Mouse (Mus musculus): Measurements from ENCODE around the gene Glg1.
"Not testable (repeated sequence)": the region's sequence is repeated elsewhere in the genome, so short reads cannot be mapped to it uniquely, and the experiment has no call there.

Glg1 gene

DNA sequence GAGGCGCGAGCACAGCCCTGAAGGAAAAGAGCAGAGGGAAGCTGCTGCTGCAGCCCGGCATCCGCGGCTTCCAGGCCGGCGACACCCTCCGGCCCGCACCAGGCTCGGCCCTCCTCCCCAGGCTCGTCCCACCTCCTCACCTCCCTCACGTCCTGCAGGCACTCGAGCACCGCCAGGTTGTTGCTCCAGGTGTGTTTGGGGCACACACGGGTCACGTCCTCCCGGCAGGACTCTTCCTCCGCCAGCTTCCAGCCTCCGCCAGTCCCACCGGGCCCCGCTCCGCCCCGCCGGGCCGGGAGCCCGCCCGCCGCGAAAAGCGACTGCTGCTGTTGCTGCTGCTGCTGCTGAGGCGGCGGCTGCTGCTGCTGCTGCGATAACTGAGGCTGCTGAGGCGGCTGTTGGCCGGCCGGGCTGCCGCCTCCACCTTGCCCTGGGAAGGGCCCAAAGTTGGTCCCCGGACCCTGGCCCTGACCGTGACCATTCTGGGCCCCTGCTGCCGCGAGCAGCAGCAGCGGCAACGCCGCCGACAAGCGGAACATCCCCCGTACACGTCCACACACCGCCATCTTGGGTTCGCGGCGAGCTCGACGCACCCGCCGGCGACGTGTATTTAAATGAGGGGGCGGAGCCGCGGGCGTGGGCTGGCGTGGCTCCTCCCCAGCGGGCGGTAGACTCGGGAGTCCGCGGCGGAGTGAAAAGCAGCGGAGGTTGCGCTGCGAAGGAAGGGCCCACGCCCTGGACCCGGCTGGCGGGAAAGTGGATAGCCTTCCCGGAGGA lies at the start of gene Glg1:
TSS of gene Glg1 (minus strand) at position 586 of the 777 bp plus-strand sequence.
- DNase-seq (ENCODE audit: low spot score in 2 of 2): peak; percentile 93 to 95

- DNase-seq (ENCODE audit: low spot score in 2 of 2): no peak
Observed at GRCm38 (mm10) chr8:111305031-111305730, 46.2 kb upstream of the Glg1 start.

- DNase-seq (ENCODE audit: low spot score in 2 of 2): no peak
Observed at GRCm38 (mm10) chr8:111304359-111304758, 45.3 kb upstream of the Glg1 start.

DNA sequence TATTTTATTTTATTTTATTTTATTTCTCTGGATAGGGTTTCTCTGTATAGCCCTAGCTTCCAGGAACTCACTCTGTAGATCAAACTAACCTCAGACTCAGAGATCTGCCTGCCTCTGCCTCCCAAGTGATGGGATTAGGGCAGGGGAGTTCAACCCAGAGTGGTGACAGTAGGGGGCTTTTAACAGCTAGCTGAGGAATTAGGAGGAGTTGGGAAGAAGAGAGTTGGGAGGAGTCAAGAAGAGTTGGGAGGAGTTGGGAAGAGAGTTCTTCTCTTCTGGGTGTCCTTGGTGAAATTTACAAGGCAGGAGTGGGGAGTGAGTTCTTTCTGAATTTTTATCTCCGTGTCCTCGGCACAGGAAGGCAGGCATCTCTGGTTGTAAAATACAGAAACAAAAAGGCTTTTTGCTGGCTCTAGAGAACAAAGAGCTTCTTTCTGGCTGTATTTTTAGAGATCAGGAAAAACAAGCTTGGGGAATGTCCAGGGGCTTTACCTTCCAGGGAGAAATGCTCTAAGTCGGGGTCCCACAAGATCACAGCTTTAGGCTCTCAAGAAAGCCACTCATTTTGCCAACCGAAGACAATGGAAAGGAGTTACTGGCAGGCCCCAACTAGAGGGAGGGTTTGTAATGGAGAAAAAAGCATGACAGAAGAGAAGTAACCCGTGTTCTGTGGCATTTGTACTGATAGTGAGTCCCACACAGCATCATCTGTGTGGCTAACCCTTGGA lies 44.2 kb upstream of the Glg1 start:
- not testable (repeated sequence) for DNase-seq (ENCODE audit: low spot score in 2 of 2)

DNA sequence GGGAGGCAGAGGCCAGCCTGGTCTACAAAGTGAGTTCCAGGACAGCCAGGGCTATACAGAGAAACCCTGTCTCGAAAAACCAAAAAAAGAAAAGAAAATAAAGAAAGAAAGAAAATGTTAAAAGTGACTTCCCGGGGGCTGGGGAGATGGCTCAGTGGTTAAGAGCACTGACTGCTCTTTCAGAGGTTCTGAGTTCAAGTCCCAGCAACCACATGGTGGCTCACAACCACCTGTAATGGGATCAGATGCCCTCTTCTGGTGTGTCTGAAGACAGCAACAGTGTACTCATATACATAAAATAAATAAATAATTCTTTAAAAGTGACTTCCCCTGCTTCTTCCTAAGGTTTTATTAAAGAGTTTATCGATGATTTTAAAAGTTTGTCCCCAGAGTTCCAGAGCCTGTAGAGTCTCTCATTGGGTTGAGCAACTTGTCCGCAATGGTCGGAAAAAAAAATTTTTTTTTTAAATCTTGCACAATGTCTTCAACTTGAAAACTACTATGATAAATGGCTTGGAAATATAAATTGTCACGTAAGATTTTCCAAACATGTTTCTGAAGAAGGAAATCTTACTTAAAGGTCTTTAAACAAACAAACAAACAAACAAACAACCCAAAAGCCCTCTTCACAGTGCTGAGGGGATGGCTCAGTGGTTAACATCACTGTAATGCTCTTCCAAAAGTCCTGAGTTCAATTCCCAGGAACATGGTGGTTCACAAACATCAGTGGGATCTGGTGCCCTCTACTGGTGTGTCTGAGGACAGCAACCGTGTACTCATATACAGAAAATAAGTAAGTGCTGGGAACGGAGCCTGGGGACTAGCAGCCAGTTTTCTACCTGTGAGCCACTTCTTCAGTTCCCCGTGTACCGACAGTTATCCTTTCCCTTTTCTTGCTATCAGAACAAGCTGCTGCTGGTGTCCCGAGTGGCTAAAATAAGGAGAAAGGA lies 41.9 kb upstream of the Glg1 start:
- DNase-seq (ENCODE audit: low spot score in 2 of 2): no peak

DNA sequence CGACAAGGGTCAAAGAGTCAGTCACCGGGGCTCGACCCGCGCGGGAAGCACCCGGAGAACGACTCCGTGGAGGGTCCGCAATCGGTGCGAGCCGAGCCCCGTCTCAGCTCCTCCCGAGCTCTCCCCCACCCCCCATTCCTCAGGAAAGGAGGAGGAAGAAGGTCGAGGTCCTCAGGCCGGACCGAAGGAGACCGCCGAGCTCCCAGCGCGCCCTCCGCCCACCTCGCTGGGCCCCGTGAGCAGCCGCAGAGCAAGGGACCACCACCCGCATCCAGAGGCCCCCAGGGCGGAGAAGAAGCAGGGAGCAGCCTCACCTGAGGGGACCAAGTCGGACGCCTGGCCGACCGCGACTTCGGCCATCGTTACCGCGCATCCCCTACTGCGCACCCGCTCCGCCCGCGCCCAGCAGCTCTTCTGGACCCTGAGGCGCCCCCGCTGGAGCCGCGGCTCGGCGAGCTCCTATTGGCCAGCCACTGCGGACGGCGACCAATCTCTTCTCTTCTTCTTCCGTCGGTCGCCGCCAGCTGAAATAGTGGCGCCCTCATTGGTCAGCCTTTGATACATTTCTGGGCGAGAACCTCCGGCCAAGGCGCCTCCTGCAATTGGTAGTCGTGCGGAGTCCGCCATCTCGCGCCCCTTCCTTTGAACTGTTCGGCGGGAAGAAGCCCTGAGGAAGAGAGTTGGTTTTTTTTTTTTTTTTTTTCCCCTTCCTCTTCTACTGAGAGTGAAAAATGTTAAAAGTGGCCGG lies 41.0 kb upstream of the Glg1 start, which contains the start of gene Rfwd3:
TSS of gene Rfwd3 (minus strand) at position 402 of the 748 bp plus-strand sequence.
- DNase-seq (ENCODE audit: low spot score in 2 of 2): peak; percentile 86 to 97

- DNase-seq (ENCODE audit: low spot score in 2 of 2): peak; percentile 31 to 53
Observed at GRCm38 (mm10) chr8:111299363-111299820, 40.4 kb upstream of the Glg1 start.

- no peak for DNase-seq (ENCODE audit: low spot score in 2 of 2)
Observed at GRCm38 (mm10) chr8:111298011-111298410, 39.0 kb upstream of the Glg1 start.

DNA sequence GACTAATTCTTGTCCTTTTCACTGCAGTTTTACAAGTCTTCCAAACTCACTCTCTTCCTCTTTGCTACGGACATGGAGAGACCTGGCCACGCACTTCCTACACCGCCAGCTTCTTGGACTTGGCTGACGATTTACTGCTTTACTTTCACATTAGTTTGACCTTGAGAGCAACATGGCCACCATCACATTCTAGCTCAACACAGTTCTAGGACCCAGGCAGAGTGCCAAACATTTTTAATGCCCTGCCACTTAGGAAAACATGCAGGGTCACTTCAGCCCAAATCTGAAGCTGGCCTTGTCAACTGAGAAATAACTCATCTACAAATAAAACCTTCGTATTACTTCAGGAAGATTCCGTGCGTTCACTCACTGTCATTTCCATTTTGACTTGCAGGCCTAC lies 32.7 kb upstream of the Glg1 start:
- DNase-seq (ENCODE audit: low spot score in 2 of 2): no peak

DNA sequence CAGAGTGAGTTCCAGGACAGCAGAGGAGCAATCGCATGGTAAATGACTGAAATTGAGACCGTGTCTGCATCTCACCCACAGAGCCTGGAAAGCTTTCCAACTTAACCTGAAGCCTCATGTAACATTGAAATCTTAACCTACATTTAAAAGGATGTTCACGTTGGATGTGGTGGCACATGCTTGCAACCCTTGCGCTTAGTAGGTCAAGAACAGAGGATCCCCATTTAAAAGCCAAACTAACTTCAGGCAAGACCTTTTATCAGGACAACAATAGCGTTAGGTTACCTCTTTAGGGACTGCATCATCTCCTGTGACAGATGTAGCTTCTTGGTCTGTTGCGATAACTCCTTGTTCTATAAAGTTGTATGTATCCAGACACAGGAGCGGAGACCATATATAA lies 31.6 kb upstream of the Glg1 start:
- DNase-seq (ENCODE audit: low spot score in 2 of 2): no peak

GRCm38 (mm10) chr8:111285603-111286002 lies 26.6 kb upstream of the Glg1 start:
- no peak for DNase-seq (ENCODE audit: low spot score in 2 of 2)

DNA sequence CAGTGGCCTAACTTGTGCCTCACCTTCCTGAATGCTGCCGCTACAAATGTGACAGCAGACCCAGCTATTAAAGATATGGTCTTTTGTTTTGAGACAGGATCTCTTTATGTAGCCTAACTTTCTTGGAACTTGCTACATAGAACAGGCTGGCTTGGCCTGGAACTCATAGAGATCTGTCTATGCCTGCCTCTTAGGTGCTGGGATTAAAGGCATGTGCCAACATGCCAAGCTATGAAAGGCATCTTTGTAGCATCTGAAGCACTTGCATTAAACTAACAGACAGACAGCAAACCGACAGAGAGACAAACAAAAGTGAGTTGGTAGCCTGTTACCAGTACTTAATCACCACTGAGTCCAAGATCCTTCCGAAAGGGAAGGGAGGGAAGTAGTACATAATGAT lies 23.1 kb upstream of the Glg1 start:
- DNase-seq (ENCODE audit: low spot score in 2 of 2): no peak

GRCm38 (mm10) chr8:111268277-111268676 lies 9.3 kb upstream of the Glg1 start:
- DNase-seq (ENCODE audit: low spot score in 2 of 2): no peak

DNA sequence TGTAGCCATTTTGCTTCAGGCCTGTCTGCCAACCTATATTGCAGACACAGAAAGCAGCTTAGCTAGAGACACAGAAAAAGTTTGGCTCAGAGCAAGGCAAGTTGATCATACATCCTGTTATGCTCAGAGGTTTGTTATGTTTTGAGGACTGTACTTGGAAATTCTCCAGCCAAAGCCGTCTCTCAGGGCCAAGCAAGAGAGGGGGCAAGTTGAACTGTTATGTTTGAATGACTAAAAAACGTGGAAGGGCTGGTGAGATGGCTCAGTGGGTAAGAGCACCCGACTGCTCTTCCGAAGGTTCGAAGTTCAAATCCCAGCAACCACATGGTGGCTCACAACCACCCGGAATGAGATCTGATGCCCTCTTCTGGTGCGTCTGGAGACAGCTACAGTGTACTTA lies 7.1 kb upstream of the Glg1 start:
- not testable (repeated sequence) for DNase-seq (ENCODE audit: low spot score in 2 of 2)

- DNase-seq (ENCODE audit: low spot score in 2 of 2): no peak
Observed at GRCm38 (mm10) chr8:111264693-111265220, 5.7 kb upstream of the Glg1 start.

DNA sequence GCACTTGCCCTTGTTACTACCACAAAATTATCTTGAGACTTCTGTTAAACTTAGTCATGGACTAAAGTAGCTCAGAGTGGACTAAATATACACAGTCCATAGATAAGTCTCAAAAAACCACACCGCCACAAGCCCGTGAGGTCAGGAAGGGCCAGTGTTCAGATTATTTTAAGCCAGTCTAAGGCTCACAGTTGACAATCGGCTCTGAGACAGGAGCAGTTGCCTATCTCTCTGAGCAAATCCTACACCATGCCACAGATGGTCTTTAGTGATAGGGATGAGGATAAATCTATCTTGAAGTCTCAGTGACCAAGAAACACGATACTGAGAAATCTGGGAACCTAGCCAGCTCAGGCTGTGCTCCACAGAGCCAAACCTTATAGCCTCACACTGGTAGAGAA lies 3.0 kb upstream of the Glg1 start:
- no peak for DNase-seq (ENCODE audit: low spot score in 2 of 2)

DNA sequence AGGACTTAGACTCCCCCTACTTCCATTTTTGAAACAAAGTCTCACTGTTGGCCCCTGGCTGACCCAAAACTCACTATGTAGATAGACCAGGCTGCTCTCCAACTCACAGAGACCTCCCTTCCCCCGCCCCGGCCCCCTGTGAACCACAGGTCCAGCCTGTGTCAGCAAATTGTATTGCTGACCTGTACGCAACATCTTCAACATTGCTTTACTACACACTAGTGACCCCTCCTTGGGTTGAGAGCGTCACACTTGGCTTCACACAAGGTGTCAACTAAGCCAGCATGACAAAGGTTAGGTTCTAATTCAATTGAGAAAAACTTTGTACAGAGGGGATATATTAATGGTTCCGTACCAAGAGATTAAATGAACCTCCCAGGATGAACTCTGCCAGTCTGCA lies 1.2 kb upstream of the Glg1 start:
- DNase-seq (ENCODE audit: low spot score in 2 of 2): no peak

DNA sequence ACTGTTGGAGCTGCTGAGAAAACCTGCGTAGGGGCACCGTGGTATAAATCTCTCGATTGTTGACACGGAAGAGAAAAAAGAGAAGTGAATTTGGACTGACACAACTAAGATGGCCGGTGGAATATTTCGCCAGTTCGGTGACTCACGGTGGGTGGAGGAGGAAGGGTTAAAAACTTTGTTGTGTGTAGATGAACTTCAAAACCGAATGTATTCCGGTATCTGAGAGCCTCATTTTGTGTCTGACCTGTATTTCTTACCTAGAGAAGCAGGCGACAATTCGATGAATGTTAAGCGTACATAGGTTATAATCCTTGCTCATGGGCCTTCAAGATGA lies 359 bp upstream of the Glg1 start:
- no peak for DNase-seq (ENCODE audit: low spot score in 2 of 2)

- no peak for DNase-seq (ENCODE audit: low spot score in 2 of 2)
Observed at GRCm38 (mm10) chr8:111258010-111258630, 896 bp downstream of the Glg1 start.
